Mouse (Mus musculus) small intestine, adult 2 months (tissue): Measurements from ENCODE around the gene C5ar2.
A peak's percentile ranks its signal among the peaks of the same experiment; 100 is the strongest.

Source experiments
- CTCF ChIP-seq: fragments of 200-500 bp; IDR thresholded peaks from 2 replicates; pipeline ENCODE4 v1.5.1; 2012; ENCODE audit warnings: low read depth, mild to moderate bottlenecking, control low read depth, inconsistent platforms, low read length, moderate library complexity, mixed read lengths; ENCODE audit not compliant: insufficient replicate concordance, insufficient read length; ENCODE audit errors: extremely low read depth
- POLR2A ChIP-seq: fragments of 200-500 bp; IDR thresholded peaks from 2 replicates; pipeline ENCODE4 v1.6.1; 2012; ENCODE audit warnings: low read depth, mild to moderate bottlenecking, control low read depth, inconsistent platforms, low read length, moderate library complexity

DNA sequence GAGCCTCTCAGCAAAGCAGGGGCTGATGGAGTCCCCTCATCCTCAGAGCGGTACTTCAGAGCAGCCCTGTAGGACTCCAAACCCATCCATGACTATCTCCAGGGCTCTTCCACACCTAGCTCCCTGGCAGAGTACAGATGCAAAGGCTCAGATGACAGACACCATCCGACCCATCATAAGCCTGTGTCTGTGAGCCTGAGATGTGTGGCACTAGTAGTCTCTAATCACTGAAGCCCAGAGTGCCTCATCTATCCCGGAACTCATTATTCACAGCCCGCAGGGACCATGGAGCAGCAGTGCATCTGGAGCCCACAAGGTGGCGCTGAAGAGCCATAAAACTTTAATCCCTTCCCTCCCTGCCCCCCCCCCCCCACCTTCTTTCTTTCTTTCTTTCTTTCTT is 51.6 kb downstream of the C5ar2 start:
- TF ChIP-seq CTCF (peak; percentile 68), POLR2A (no peak)
